Mouse (Mus musculus) cortical plate, adult 2 months (tissue): ENCODE data around the gene Gm44790. TPM values are rescaled to one million over a fixed set of nuclear protein-coding genes. Genes with fewer than 3 reads are reported as not detected.
A peak's percentile ranks its signal among the peaks of the same experiment; 100 is the strongest.
"Not testable (repeated sequence)": the region's sequence is repeated elsewhere in the genome, so short reads cannot be mapped to it uniquely, and the experiment has no call there.

Experiments used
- H3K27ac ChIP-seq: fragments of 200-500 bp; 2 replicates; pipeline ENCODE4 v1.5.1; 2012; ENCODE audit warnings: low read length, control low read depth, inconsistent platforms; ENCODE audit not compliant: insufficient read depth
- H3K4me1 ChIP-seq: fragments of 200-500 bp; 2 replicates; pipeline ENCODE4 v1.6.1; 2011; ENCODE audit warnings: low read length; ENCODE audit not compliant: control insufficient read depth, insufficient read depth
- H3K4me3 ChIP-seq: fragments of 200-500 bp; 2 replicates; pipeline ENCODE4 v1.5.1; 2011; ENCODE audit warnings: mild to moderate bottlenecking, low read length, control low read depth; ENCODE audit not compliant: insufficient read depth
- CTCF ChIP-seq: fragments of 200-500 bp; IDR thresholded peaks from 2 replicates; pipeline ENCODE4 v1.5.1; 2011; ENCODE audit warnings: mild to moderate bottlenecking, control low read depth, low read length; ENCODE audit not compliant: insufficient read depth; ENCODE audit errors: extremely low read depth
- POLR2A ChIP-seq: fragments of 200-500 bp; IDR thresholded peaks from 2 replicates; pipeline ENCODE4 v1.6.1; 2011; ENCODE audit warnings: mild to moderate bottlenecking, low read length, control low read depth; ENCODE audit not compliant: insufficient read depth; ENCODE audit errors: extremely low read depth
- polyA plus RNA-seq: library from polyadenylated mRNA; depleted of rRNA; stranded (reverse); fragments of >200 nt; gene quantifications from 2 replicates; pipeline ENCODE4 v1.2.3, GENCODE M21; 2012; rRNA removed

Gene Gm44790
- polyA plus RNA-seq, 1 experiment, result 1.0 TPM

DNA sequence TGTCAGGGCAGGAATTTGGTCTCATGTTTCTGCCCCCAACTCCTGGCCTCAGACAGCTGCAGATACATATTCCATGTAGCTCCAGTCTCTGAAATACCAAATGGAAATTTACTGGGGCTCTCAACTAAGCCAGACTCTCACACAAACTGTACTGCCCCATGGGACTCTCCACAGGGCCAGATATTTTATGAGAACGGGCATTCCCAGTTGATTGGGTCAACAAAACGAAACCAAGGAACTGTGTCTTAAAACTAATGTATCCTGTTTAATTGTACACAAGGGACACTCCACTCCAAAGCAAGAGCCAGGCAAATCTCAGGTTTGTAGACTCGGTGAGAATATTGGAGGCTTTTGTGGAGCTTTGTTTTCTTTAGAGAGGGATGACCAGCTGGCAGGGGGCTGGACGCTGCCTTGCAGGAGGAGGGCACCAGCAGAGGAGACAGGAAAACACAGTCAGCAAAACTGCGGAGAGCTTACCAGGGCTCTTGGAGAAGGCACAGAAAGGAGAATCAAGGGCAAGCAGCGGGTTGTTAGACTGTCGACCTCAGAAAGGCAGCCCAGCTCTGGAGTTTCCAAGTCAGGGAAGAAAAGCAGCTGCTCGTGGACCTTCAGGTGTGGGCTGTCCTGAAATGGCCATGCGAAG, 53.9 kb downstream of the Gm44790 start:
- no peak overlapping the region for H3K4me3 ChIP-seq
- TF ChIP-seq POLR2A (no peak), CTCF (no peak)
- H3K27ac ChIP-seq, result peak overlapping the region; percentile 63
- H3K4me1 ChIP-seq, result no peaks in the 10 kb centered on the region; the same call in 1 of the 2 replicates

DNA sequence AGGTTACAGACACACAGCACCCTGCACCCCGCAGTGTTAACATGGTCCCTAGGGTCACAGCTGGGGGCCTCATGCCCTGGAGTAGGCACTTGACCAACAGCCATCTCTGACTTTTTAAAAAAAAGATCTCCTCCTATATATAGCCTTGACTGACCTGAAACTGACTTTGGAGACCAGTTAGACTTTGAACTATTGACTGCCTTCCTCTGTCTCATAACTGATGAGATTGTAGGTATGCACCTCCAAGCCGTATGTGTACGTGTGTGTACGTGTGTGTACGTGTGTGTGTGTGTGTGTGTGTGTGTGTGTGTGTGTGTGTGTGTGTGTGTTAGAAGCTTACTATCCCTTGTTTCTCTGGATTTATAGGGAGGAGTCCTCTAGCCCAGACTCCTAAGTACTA, 55.4 kb downstream of the Gm44790 start:
- no peak overlapping the region for H3K4me3 ChIP-seq
- no peaks in the 10 kb centered on the region; the same call in 1 of the 2 replicates for H3K4me1 ChIP-seq
- TF ChIP-seq CTCF (no peak), POLR2A (no peak)
- H3K27ac ChIP-seq, result no peak overlapping the region

DNA sequence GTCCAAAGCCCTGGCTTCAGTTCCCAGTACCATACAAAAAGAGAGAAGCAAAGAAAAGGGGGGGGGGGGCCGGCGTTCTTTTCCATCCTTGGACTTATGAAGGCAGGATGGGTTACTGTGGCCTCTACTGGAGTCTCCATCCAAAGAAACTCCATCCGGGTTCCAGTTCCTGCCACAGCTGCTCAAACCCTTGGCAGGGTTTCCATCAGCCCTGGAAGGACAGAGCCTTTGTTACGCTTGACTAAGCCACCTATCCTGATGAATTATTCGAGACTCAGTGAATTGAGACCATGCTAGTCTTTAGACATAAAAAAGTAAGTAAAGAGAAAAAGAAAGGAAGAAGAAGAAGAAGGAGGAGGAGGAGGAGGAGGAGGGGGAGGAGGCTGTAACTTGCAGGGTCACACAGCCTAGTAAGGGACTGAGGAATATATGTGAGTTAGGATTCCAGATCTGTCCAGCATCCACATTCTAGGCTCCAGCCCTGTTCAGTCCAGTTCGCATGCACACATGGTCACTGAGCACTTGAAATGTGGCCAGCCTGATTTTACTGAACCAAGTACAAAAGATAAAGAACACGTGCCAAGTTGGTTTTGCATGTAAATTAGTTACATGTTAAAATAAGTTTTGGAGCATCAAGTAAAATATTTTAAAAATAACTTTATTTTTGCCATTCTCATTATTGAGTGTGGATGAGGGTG, 59.6 kb downstream of the Gm44790 start:
- TF ChIP-seq CTCF (no peak), POLR2A (no peak)
- no peak overlapping the region for H3K27ac ChIP-seq
- H3K4me1 ChIP-seq, result peaks cover 6% of the 10 kb centered on the region
- no peak overlapping the region for H3K4me3 ChIP-seq

DNA sequence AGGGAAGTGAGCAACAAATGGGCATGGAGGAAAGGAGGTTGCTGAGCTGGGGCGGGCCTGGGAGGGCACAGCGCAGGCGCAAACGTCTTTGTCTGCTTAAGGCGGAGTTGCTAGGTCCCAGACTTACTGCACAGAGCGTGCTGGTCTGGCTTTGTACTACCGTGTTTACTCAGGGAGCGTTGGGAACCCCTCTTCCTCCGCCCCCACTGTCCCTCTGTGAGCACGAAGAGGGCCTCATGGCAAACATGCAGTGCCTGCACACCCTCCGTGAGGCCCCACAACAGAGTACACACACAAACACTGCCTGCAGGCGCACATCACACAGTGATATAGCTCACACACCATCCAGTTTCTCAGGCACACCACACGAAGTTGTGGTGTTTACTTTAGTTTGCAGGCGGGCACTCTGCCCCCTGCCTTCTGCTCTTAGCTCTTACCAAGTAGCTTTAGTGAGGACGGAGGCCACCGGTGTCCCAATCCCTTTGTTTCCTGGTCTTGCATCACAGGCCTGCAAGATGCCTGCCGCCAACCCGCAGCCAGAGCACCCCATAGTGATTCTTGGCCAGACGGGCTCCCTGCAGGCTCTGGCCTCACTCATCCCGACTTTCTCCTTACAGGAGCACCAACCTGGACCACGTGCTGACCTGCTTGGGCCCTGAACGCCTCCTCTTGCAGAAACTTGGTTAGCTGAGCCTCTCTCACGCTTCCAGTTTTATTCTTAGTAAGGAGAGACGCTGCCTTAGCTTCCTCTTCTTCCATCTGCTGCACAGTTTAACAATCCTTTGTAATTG, 61.1 kb downstream of the Gm44790 start:
- Histone ChIP-seq H3K4me3 (peak overlapping the region; percentile 11), H3K4me1 (peaks cover 6% of the 10 kb centered on the region), H3K27ac (peak overlapping the region; percentile 90)
- TF ChIP-seq CTCF (no peak), POLR2A (peak; percentile 85)

DNA sequence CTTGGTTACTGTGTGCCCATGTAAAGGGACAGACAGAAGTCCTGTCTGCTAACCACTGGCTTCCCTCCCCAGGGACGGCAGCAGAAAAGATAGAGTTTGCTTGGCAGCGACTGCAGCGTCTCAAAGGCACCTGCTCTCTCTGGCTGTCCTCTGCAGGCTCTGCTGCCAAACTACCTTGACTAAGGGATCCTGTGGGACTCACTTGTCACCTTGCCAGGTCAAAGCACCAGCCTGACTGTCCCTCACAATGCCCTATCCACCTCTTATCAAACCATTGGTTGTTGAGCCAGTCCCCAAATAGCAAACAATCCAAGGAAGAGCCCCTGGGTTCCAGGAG, 61.7 kb downstream of the Gm44790 start:
- Histone ChIP-seq H3K4me3 (no peak overlapping the region), H3K27ac (peak overlapping the region; percentile 90), H3K4me1 (peaks cover 6% of the 10 kb centered on the region)
- TF ChIP-seq CTCF (no peak), POLR2A (no peak)

DNA sequence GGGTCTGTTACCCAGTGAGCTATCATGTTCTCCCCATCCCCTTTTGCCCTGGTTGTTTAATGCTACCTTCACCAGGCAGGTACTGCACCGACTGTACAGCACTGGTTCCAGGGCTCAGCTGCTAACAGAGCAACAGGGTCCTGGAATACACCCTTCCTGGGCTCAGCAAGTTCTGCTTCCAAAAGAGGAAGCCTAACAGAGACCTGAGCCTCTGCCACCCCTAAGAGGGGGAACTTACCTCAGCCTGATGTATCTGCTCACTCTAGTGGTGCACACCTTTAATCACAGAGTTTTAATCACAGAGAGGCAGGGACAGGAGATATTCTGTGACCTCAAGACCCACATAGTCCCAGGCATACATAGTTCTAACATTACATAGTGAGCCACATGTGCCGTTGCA, 63.5 kb downstream of the Gm44790 start:
- Histone ChIP-seq H3K4me1 (peaks cover 6% of the 10 kb centered on the region), H3K4me3 (no peak overlapping the region), H3K27ac (no peak overlapping the region)
- TF ChIP-seq POLR2A, result no peak
- TF ChIP-seq CTCF, result no peak

DNA sequence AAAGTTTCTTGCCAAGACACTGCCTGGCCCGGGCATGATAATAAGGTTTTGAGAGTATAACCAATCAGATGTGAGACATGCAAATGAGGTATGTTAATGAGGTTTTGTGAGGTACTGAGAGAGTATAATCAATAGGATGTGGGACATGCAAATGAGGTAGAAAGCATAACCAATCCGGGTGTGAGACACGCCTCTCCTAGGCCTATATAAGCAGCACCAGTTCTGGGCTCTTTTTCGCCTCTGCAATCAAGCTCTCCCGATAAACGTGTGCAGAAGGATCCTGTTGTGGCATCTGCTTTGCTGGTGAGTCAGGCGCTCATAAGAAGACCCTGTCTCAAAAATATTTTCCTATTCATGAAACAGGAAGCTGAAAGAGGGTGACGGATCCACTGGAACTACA, 64.0 kb downstream of the Gm44790 start:
- H3K4me1 ChIP-seq, H3K4me3 ChIP-seq, H3K27ac ChIP-seq: not testable (repeated sequence)

DNA sequence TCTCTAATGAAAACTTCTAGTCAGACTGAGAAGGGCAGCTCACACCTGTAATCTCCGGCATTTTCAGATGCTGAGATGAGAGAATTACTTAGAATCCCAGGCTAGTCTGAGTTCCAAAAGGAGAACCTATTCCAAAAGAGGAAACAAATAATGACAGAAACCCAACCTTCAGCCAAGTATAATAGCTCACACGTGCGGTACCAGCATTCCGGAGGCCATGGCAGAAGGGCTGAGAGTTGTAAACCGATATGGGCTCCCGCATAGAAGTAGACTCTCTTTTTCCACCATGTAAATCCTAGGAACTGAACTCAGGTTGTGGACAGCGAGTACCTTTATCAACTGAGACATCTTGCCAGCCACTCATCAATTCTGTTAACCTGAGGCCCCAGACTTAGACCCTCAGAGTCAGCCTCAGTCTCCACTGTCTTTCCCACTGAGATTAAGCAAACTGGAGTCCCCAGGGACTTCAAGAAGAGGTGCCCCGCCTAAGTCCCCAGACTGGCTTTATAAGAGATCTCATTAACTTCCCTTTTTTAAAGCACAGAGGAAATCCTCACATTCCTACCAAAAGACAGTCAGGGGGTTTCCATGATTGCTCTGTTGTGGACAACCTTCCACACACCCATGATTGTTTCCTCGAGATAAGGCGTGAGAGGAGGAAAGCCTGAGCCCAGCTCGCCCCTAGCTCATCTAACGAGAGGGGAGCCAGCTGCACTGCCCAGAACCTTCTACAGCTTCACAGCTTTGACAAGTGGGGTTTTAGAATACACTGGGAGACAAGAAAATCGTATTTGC, 67.2 kb downstream of the Gm44790 start:
- no peak for TF ChIP-seq CTCF
- no peak for TF ChIP-seq POLR2A
- Histone ChIP-seq H3K27ac (no peak overlapping the region), H3K4me1 (no peaks in the 10 kb centered on the region), H3K4me3 (no peak overlapping the region)

DNA sequence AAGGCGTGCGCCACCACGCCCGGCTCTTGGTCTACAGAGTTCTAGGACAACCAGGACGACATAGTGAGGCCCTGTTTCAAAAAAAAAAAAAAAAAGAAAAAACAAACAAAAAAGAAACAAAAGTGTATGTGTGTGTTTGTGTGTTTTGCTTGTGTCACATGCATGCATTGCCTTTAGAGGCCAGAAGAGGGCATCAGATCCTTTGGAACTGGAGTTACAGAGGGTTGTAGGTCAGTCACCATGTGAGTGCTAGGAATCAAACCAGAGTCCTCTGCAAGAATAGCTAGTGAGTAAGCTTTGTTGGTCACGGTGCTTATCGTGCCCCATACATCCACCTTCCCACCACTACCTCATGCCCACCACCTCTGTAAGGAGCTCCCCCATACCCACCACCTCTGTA, 68.3 kb downstream of the Gm44790 start:
- peak; percentile 22; the same call in 1 of the 2 replicates for TF ChIP-seq CTCF
- TF ChIP-seq POLR2A, result no peak
- H3K4me3 ChIP-seq, result no peak overlapping the region
- H3K27ac ChIP-seq, result no peak overlapping the region

More for the DNA sequence above, 68.3 kb downstream of the Gm44790 start:
- H3K4me1 ChIP-seq, result no peaks in the 10 kb centered on the region

Other genes starting within 250 kb of the Gm44790 start
- gene Tgfa, start 231.4 kb upstream of the Gm44790 start, polyA plus RNA-seq, result 14.0 and 18.6 TPM in 2 replicates
- gene Fam136a, start 61.0 kb upstream of the Gm44790 start, polyA plus RNA-seq, result 24.8 and 26.4 TPM in 2 replicates
- gene Snrpg, start 55.4 kb upstream of the Gm44790 start, polyA plus RNA-seq, result 60.5 and 72.1 TPM in 2 replicates
- 64.9 and 67.2 TPM in 2 replicates for gene Pcyox1, start 29.5 kb upstream of the Gm44790 start, polyA plus RNA-seq
- 122 and 144 TPM in 2 replicates for gene Tia1, start 22.4 kb upstream of the Gm44790 start, polyA plus RNA-seq
- gene C87436, start 11.7 kb downstream of the Gm44790 start, polyA plus RNA-seq, result 21.6 and 21.8 TPM in 2 replicates
- gene Pcbp1, start 99.7 kb downstream of the Gm44790 start, polyA plus RNA-seq, result 158 and 165 TPM in 2 replicates
- 3.0 and 4.0 TPM in 2 replicates for gene Asprv1, start 201.5 kb downstream of the Gm44790 start, polyA plus RNA-seq
- gene Mxd1, start 242.5 kb downstream of the Gm44790 start, polyA plus RNA-seq, result 20.6 and 20.8 TPM in 2 replicates